Mouse (Mus musculus) testis, adult 2 months (tissue): Measurements from ENCODE around the gene Lrrk1. TPM values are rescaled to one million over a fixed set of nuclear protein-coding genes. Genes with fewer than 3 reads are reported as not detected.

ENCODE experiments used
- H3K27ac ChIP-seq: fragments of 200-500 bp; 2 replicates; pipeline ENCODE4 v1.5.1; 2012; ENCODE audit warnings: low read depth, low read length; ENCODE audit not compliant: control insufficient read depth, insufficient read depth
- H3K27me3 ChIP-seq: fragments of 200-500 bp; 2 replicates; pipeline ENCODE4 v1.6.1; 2012; ENCODE audit warnings: mild to moderate bottlenecking, low read length, moderate library complexity; ENCODE audit not compliant: control insufficient read depth, insufficient read depth
- H3K36me3 ChIP-seq: fragments of 200-500 bp; 2 replicates; pipeline ENCODE4 v1.6.1; 2012; ENCODE audit warnings: mild to moderate bottlenecking, low read length; ENCODE audit not compliant: control insufficient read depth, insufficient read depth
- H3K4me1 ChIP-seq: fragments of 200-500 bp; 2 replicates; pipeline ENCODE4 v1.6.1; 2012; ENCODE audit warnings: low read length; ENCODE audit not compliant: control insufficient read depth, insufficient read depth
- H3K4me3 ChIP-seq: fragments of 200-500 bp; 2 replicates; pipeline ENCODE4 v1.5.1; 2012; ENCODE audit warnings: low read depth, mild to moderate bottlenecking, low read length, moderate library complexity, mixed read lengths; ENCODE audit not compliant: control insufficient read depth
- CTCF ChIP-seq: fragments of 200-500 bp; IDR thresholded peaks from 2 replicates; pipeline ENCODE4 v1.5.1; 2012; ENCODE audit warnings: low read depth, mild to moderate bottlenecking, inconsistent platforms, low read length, moderate library complexity; ENCODE audit not compliant: control insufficient read depth, insufficient read depth, insufficient replicate concordance
- POLR2A ChIP-seq: fragments of 200-500 bp; IDR thresholded peaks from 2 replicates; pipeline ENCODE4 v1.6.1; 2012; ENCODE audit warnings: low read depth, mild to moderate bottlenecking, inconsistent platforms, low read length, moderate library complexity; ENCODE audit not compliant: control insufficient read depth
- polyA plus RNA-seq: library from polyadenylated mRNA; depleted of rRNA; stranded (reverse); fragments of >200 nt; gene quantifications from 2 replicates; pipeline ENCODE4 v1.2.3, GENCODE M21; 2012

Lrrk1 gene
- polyA plus RNA-seq, 1 experiment: 2.3 TPM

DNA sequence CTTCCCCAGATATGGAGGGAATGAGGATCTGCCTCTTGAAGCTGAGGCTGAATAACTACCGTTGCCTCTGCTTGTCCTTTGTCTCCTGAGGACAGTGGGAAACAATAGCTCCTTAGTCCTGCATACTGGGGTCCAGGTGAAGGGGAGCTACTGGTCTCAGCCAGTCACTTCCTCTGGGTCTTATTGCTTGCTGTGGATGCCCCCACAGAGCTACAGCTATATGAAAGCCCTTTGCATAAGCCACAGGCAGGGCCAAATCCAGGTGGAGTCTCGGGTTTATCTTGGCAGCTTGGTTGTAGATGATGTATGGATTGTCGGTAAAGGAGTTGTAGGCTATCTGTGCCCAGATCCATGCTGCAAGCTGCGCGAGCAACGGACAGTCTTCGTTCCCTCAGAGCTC lies 158.7 kb downstream of the Lrrk1 start:
- Histone ChIP-seq H3K4me1 (no peaks in the 10 kb centered on the region), H3K36me3 (no peaks in the 10 kb centered on the region), H3K27me3 (no peaks in the 10 kb centered on the region), H3K27ac (no peak overlapping the region), H3K4me3 (no peak overlapping the region)
- TF ChIP-seq POLR2A (no peak), CTCF (no peak)

DNA sequence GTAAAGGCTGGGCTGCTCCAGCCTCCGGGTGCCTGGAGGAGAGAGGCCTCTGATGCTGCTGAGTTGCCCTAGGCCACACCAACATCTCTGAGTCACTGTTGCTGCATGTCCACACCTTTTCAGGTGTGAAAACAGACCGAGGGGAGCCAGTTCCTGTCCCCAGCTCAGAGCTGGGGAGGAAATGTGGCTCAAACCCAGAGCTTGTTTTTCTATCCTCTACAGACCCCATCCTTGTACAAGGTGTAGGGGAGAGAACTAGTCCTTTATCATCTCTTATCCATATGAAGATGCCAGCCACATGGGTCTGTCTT lies 159.6 kb downstream of the Lrrk1 start:
- Histone ChIP-seq H3K27ac (no peak overlapping the region), H3K4me1 (no peaks in the 10 kb centered on the region), H3K4me3 (no peak overlapping the region), H3K36me3 (no peaks in the 10 kb centered on the region), H3K27me3 (no peaks in the 10 kb centered on the region)
- TF ChIP-seq POLR2A (no peak), CTCF (no peak)

DNA sequence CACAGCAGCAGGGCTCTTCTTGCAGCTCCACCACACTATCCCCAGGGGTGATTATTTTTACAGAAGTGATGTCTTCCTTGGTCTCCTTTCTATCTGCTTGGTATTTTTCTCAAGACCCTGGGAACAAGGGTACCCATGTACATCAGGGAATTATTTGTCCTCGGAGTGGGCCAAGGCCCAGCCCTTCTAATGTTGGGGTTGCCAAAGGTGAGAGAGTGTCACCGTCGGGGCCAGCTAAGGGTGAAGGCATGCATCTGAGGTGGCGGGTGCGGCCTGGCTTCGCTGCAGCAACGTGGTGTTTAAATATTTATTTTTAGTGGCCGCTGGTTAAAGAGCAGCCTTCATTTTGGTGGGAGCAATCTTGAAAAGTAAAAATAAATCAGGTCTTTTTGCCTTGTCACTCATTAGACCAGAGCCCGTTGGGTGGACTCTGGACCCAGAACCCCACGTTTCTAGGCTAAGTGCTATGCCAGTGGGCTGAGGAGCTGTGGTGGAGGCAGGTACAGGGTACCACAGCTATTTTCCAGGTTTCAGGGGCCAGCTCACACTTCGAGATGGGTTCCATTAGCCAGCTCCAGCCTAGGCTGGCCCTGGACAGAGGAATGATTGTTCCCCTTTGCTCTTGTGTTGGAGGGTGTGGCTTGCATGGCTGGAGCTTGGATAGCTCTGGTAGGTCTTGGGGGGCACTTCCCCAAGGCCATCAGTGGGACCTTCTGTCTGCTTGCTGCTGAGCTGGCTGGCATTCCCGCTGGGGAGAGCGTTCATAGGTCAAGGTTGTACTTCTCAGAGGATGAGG lies 160.1 kb downstream of the Lrrk1 start:
- Histone ChIP-seq H3K4me3 (no peak overlapping the region), H3K4me1 (no peaks in the 10 kb centered on the region), H3K36me3 (no peaks in the 10 kb centered on the region), H3K27me3 (no peaks in the 10 kb centered on the region), H3K27ac (no peak overlapping the region)
- no peak for TF ChIP-seq CTCF
- no peak for TF ChIP-seq POLR2A

DNA sequence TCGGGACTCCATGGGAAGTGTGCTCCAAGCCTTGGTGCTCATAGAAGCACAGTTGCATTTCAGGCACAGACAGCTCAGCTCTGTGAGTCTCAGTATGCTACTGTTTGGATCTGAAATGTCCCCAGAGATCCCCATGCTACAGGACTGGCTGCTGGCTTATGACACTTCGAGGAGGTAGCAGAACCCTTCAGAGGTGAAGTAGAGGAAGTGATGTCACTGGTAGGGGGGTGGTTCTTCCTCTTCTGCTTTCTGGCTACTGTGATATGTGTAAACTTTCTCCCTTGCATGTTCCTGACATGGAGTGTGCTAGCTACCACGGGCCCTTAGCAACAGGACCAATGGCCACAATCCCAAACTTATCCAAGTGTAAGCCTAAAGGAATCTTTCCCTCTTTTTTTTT lies 162.3 kb downstream of the Lrrk1 start:
- no peak overlapping the region for H3K4me3 ChIP-seq
- no peak for TF ChIP-seq CTCF
- no peak overlapping the region for H3K27ac ChIP-seq
- no peaks in the 10 kb centered on the region for H3K4me1 ChIP-seq
- H3K27me3 ChIP-seq: no peaks in the 10 kb centered on the region
- no peaks in the 10 kb centered on the region for H3K36me3 ChIP-seq

DNA sequence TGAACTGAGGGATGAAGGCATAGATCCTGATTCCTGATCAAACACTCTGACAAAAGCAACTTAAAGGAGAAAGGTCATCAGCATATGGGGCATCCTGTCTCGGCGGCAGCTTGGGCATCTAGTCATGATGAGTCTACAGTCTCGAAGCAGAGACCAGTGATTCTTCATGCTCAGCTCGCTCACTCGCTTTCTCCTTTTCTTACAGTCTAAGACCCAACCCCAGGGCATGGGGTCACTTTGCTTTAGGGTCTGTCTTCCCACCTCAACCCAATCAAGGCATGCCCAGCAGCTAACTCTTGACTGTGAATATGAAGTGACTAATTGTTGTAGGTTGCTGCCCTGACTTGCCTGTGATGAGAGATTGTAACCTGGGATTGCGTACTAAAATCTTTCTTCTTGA lies 163.6 kb downstream of the Lrrk1 start:
- Histone ChIP-seq H3K4me1 (no peaks in the 10 kb centered on the region), H3K27me3 (no peaks in the 10 kb centered on the region), H3K27ac (no peak overlapping the region), H3K4me3 (no peak overlapping the region), H3K36me3 (no peaks in the 10 kb centered on the region)
- TF ChIP-seq CTCF (no peak), POLR2A (no peak)

DNA sequence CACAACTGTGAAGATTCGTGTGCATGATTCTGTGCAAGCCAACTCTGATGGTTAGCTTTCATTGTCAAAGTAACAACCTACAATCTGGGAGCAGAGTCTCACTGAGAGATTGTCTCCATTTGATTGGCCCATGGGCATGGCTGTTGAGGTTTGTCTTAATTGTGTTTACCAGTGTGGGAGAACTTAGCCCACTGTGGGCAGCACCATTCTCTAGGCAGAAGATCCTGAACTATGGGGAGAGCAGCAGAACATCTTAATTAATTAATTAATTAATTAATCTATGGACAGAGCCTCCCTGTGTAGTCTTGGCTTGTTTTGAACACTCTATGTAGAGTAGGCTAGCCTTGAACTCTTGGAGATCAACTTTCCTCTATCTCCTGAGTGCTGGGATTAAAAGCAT lies 164.4 kb downstream of the Lrrk1 start:
- no peaks in the 10 kb centered on the region for H3K36me3 ChIP-seq
- no peaks in the 10 kb centered on the region for H3K27me3 ChIP-seq
- TF ChIP-seq POLR2A (no peak), CTCF (no peak)
- H3K4me1 ChIP-seq: no peaks in the 10 kb centered on the region
- H3K27ac ChIP-seq: no peak overlapping the region
- H3K4me3 ChIP-seq: no peak overlapping the region

DNA sequence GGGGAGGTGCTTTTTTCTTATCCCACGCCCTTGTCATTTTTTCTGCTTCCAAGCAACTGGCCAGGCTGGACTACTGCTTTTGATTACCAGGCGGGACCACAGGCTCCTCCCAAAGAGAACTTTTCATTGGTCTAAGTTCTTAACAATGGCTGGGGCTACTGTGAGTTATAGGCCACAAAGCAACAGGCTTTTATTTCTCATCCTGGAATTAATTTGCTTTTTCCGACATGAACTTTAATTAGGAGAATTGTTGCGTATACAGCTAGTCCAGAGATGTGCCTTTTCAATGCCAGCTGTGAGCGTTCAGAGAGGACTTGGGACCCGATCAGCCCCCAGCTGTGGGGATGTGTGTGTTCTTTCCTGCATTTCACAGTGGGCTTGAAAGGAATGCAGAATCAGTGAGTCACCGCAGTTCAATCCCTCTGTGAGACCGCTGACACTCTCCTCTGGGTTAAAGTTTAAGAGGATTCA lies 165.5 kb downstream of the Lrrk1 start:
- Histone ChIP-seq H3K27ac (no peak overlapping the region), H3K4me3 (no peak overlapping the region), H3K4me1 (no peaks in the 10 kb centered on the region), H3K36me3 (no peaks in the 10 kb centered on the region), H3K27me3 (no peaks in the 10 kb centered on the region)
- TF ChIP-seq CTCF (no peak), POLR2A (no peak)

DNA sequence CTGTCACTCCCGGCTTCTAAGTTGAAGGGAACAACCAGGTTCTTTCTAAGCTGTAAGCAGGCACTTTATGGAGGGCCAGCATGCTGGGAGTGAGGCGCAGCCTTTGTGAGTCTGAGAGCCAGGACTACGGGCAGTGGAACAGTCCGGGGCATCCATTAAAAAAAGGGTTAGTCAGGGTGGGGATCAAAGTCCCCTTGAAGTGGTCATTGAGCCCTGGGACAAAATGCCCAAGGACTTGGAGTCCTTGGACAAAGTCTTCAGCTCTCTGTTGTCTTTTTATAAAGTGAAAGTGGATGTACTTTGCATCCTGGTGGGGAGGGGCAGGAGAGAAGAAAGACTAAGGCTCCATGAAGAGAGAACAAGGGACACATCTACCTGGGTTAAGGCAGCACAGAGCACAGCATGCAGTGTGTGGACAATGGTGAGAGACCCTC lies 168.3 kb downstream of the Lrrk1 start:
- H3K27ac ChIP-seq: no peak overlapping the region
- no peak for TF ChIP-seq POLR2A
- TF ChIP-seq CTCF: no peak

More for the DNA sequence above, 168.3 kb downstream of the Lrrk1 start:
- Histone ChIP-seq H3K27me3 (no peaks in the 10 kb centered on the region), H3K4me1 (no peaks in the 10 kb centered on the region), H3K36me3 (no peaks in the 10 kb centered on the region), H3K4me3 (no peak overlapping the region)
